Mouse (Mus musculus): ENCODE measurements around the gene Osbpl5. TPM values are rescaled to one million over a fixed set of nuclear protein-coding genes. Genes with fewer than 3 reads are reported as not detected.

The Osbpl5 gene
- 40.0 and 43.8 TPM in 2 replicates for polyA plus RNA-seq (2015; fragmentation: Nextera tagmentation; extraction: Ambion mirVana)

DNA sequence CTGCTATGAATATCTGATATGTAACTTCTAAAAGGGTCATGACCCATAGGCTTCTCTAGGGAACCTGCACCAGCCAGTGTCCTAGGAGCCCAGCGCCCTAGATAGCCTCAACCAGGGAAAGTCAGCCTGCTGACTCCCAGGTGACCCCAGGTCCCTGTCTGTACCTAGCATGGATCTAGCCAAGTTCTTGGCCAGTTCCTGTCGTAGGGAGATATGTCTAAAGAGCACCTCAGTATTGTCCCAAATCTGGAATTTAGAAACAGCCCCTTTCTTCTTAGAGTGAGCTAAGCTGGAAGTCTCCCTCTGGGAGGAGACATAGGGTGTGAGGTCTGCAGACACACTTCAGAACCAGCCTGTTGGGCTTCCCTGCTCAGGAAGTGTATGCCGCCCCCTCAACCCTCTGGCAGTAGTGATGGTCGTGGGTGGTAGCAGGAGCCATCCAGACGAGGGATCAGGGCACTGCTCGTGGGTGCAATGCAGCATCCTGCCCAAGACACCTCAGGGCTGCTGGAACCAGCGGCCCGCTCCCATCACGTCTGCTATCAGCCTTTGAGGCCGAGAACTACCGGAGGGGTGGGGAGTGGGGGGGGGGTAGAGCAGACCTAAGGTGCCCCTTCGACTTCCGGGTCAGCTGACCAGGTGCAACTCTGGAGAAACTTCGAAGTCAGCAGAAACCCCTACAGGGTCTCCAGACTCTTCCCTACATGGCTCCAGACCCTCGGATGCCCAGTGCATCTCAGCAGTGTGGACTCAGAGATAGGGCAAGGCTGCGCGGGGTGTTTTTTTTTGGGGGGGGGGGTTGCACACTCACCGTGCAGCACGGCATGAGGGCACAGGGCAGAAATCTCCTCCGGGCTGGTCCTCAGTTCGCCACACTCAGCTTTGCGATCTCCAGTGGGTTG is at the start of gene Osbpl5:
Gene Osbpl5, minus strand, starts transcription at position 861 of the 902 bp plus-strand sequence.
- no peaks in the 10 kb centered on the region for H3K9me3 ChIP-seq
- peak within 1 kb of the TSS; percentile 42 for H3K4me3 ChIP-seq
- peak within 1 kb of the TSS; percentile 79 for H3K4me2 ChIP-seq (replicated peaks)
- H3K27ac ChIP-seq, result no peak within 1 kb of the TSS
- peak within 1 kb of the TSS; percentile 61 for H3K9ac ChIP-seq
- H3K27me3 ChIP-seq, result peaks cover 20% of the 10 kb centered on the region
- peaks cover 14% of the 10 kb centered on the region for H3K4me1 ChIP-seq
- no peaks in the 10 kb centered on the region for H3K36me3 ChIP-seq
- no peak; the same call in none of the 2 replicates for ATAC-seq (ENCODE audit: low FRiP score, low read depth)
- WGBS, result 30% methylated on average over 22 of the region's 22 CpGs

DNA sequence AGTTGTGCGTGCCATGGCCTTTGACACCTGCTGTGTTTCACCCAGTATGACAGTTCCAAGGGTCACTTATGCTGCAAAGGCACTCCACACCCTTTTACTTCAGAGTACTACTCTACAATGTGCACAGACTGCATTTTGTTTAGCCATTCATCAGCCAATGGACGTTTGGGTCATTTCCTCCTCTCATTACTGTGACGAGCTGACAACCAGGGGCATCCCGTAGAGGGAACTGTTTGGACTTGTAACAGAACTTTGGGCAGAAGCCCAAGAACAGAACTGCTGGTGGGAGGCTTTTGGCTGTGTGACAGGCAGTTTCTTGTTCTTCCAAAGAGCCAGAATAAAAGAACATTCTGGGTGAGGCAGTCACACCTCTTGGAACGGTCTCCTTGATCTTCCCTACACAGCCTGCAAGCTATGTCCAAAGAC is 48.4 kb upstream of the Osbpl5 start:
- WGBS, result 77% methylated on average over 5 of the region's 5 CpGs
- Histone ChIP-seq H3K4me1 (no peaks in the 10 kb centered on the region), H3K27ac (no peak overlapping the region), H3K4me2 (replicated peaks) (no peak overlapping the region), H3K9me3 (no peaks in the 10 kb centered on the region), H3K4me3 (no peak overlapping the region), H3K36me3 (peaks cover 85% of the 10 kb centered on the region), H3K9ac (no peak overlapping the region), H3K27me3 (no peaks in the 10 kb centered on the region)
- ATAC-seq (ENCODE audit: low FRiP score, low read depth), result no peak

DNA sequence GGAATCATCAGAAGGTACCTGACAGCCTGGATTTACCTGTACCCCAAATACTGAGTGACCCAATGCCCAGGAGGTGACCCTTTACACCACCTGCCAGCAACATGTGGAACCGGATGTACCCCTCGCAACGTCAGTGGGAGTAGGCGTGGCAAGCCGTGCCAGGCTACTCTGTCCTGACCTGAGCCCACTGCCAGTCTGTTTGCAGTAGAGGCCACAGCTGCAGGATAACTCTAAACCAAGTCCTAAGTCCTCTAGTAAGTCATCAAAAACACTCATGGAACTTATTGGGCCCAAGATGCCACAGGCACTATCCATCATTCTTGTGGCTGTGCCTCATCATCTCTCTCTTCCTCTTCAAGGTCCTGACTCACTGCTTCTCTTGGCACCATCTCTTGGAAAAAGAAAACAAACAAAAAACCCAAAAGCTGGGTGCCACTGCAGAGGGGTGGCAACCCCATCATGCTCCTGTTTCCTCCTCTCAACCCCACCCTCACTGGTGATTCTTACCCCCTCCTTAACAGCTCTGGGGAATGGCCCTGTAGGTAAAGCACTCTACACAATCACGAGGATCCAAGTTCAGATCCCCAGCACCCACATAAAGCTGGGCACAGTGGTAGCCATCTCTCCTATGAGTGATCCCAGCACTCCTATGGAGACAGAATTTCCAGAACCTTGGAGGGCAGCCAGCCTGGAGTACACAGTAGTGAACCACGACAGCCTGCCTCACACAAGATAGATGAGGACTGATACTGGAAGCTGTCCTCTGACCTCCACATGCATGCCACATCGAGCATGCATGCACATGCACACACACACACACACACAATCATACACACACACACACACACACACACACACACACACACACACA is 44.6 kb upstream of the Osbpl5 start:
- no peaks in the 10 kb centered on the region for H3K4me1 ChIP-seq
- H3K27me3 ChIP-seq, result no peaks in the 10 kb centered on the region
- ATAC-seq (ENCODE audit: low FRiP score, low read depth), result no peak
- H3K27ac ChIP-seq, result no peak overlapping the region
- no peak overlapping the region for H3K9ac ChIP-seq
- H3K4me3 ChIP-seq, result no peak overlapping the region
- WGBS, result 85% methylated on average over 8 of the region's 8 CpGs
- peaks cover 90% of the 10 kb centered on the region for H3K36me3 ChIP-seq
- H3K4me2 ChIP-seq (replicated peaks), result no peak overlapping the region
- H3K9me3 ChIP-seq, result no peaks in the 10 kb centered on the region

DNA sequence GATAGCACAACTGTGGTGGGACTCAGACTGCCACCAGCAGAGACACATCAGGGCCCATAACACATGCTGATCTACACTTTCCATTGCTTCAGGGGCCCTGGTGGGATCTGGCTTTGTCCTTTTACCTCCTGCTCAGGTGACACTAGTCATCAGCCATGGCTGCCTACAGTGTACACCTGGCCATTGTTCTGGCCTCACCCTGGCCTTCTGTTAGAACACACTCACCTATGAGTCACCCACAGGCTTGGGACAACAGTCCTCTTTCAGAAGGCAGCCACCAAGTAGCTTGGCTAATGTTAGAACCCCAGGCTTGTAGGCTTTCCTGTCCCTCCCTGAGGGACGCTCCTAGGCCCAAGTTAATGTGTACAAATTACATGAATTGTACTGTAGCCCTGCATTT is 44.0 kb upstream of the Osbpl5 start:
- Histone ChIP-seq H3K4me1 (no peaks in the 10 kb centered on the region), H3K4me3 (no peak overlapping the region), H3K4me2 (replicated peaks) (no peak overlapping the region), H3K27ac (no peak overlapping the region), H3K9me3 (no peaks in the 10 kb centered on the region), H3K36me3 (peaks cover 90% of the 10 kb centered on the region), H3K9ac (no peak overlapping the region), H3K27me3 (no peaks in the 10 kb centered on the region)
- ATAC-seq (ENCODE audit: low FRiP score, low read depth), result no peak
- WGBS, result 93% methylated on average over 1 of the region's 1 CpGs

DNA sequence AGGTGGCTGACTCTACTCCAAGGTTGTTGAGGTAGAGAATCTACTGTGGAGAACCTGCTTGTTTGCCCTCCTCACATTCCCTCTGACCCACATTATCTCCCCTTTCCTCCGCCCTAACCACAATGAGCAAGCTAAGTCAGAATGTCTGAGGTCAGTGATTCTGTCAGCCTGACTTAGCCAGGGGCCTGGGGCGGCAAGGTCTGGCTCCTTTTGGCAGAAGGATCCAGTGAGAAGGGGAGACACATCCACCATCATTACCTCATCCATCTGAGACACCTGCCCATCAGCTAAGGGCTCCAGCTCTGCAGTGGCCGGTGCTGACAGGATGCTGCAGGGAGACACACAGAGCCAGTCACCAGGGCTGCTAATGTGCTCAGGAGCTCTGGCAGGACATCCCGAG is 42.0 kb upstream of the Osbpl5 start:
- H3K27me3 ChIP-seq, result no peaks in the 10 kb centered on the region
- no peak overlapping the region for H3K4me3 ChIP-seq
- ATAC-seq (ENCODE audit: low FRiP score, low read depth), result no peak
- H3K9ac ChIP-seq, result no peak overlapping the region
- no peak overlapping the region for H3K4me2 ChIP-seq (replicated peaks)
- no peak overlapping the region for H3K27ac ChIP-seq
- 92% methylated on average over 4 of the region's 4 CpGs for WGBS
- H3K36me3 ChIP-seq, result peaks cover 85% of the 10 kb centered on the region
- H3K4me1 ChIP-seq, result no peaks in the 10 kb centered on the region
- no peaks in the 10 kb centered on the region for H3K9me3 ChIP-seq

DNA sequence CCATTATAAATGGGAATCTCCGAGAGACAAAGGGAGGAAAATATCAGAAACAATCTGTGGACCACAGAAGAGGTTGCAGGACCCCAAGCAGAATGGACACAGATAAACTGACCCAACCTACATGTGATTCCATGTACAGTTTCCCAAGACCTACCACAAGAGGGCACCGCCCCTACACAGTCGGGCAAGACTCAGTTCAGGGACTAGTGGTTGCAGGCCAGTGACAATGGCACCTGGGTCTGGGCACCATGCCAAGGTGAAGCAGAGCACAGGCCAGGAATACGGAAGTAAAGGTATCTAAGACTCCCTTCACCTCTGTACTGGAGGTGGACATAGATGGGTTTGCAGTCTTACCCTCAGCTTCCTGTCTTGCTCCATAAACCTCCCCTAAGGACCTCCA is 36.3 kb upstream of the Osbpl5 start:
- H3K36me3 ChIP-seq, result peaks cover 32% of the 10 kb centered on the region
- no peak for ATAC-seq (ENCODE audit: low FRiP score, low read depth)
- no peaks in the 10 kb centered on the region for H3K9me3 ChIP-seq
- H3K9ac ChIP-seq, result no peak overlapping the region
- WGBS, result 59% methylated on average over 4 of the region's 4 CpGs
- H3K4me2 ChIP-seq (replicated peaks), result no peak overlapping the region
- no peak overlapping the region for H3K4me3 ChIP-seq
- no peaks in the 10 kb centered on the region for H3K27me3 ChIP-seq
- no peaks in the 10 kb centered on the region for H3K4me1 ChIP-seq
- no peak overlapping the region for H3K27ac ChIP-seq

DNA sequence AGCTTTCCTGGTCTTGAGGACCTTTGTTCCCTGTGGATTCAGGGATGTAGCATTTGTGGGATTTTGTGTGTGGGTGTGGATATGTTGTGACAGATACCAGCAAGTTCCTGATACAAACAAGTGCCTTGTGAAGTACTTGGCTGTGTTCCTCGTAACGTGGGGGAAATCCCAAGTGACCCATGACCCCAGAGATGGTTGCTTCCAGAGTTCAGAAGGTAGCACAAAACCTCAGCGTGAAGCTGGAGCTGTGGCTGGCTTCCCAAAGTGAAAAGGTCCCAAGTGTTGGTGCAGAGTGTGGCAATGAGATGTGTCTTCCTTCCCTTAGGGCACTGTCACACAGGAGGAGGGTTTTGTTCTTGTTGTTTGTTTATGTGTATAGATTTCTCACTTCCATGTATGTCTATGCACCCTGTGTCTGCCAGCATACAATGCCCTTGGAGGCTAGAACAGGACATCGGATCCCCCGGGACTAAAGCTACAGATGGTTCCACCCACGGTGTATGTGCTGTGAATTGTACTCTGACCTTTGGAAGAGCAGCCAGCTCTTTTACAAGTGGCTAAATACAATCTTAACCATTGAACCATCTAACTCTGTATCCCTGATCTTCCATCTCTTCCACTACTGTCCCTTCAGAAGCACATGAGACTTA is 35.7 kb upstream of the Osbpl5 start:
- Histone ChIP-seq H3K36me3 (peaks cover 26% of the 10 kb centered on the region), H3K4me3 (no peak overlapping the region), H3K9ac (no peak overlapping the region), H3K4me2 (replicated peaks) (no peak overlapping the region), H3K27ac (no peak overlapping the region), H3K4me1 (no peaks in the 10 kb centered on the region), H3K9me3 (no peaks in the 10 kb centered on the region), H3K27me3 (no peaks in the 10 kb centered on the region)
- WGBS, result 76% methylated on average over 6 of the region's 6 CpGs
- ATAC-seq (ENCODE audit: low FRiP score, low read depth), result no peak

DNA sequence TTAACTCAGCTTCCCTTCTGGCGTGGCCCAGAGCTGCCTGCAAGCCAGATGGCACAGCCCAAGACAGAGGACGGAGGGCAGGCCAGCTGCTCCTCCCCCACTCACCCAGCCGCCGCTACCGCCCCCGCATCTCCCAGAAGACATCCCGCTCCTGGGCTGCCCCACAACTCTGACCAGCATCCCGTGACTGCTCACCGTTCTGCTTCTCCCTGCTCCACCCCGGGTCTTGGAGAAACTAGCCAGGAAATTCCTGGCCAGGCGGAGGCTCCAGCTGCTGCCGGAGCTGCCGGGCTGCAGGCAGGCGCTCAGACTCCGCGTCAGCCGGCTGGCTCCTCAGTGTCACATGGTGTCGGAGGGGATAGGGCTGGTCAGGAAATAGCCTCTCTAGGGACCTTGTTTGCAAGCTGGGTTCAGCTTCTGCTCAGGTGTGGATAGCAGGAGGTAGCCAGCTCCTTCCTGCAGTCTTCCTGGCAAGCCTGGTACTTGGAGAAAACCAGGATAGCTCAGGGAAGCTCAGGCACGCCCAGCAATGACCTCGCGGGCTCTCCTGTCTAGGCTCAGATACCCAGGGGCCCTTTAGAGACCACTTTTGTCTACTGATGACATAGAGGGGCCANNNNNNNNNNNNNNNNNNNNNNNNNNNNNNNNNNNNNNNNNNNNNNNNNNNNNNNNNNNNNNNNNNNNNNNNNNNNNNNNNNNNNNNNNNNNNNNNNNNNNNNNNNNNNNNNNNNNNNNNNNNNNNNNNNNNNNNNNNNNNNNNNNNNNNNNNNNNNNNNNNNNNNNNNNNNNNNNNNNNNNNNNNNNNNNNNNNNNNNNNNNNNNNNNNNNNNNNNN is 27.4 kb upstream of the Osbpl5 start, which contains the start of gene Mrgpre:
Gene Mrgpre, minus strand, starts transcription at position 505 of the 834 bp plus-strand sequence.
- no peaks in the 10 kb centered on the region for H3K27me3 ChIP-seq
- 3% methylated on average over 21 of the region's 21 CpGs for WGBS
- peak within 1 kb of the TSS; percentile 47 for H3K4me3 ChIP-seq
- H3K9ac ChIP-seq, result peak within 1 kb of the TSS; percentile 67
- peak within 1 kb of the TSS; percentile 77 for H3K27ac ChIP-seq
- H3K4me1 ChIP-seq, result peaks cover 24% of the 10 kb centered on the region
- peak; percentile 87 for ATAC-seq (ENCODE audit: low FRiP score, low read depth)
- H3K9me3 ChIP-seq, result no peaks in the 10 kb centered on the region
- H3K36me3 ChIP-seq, result no peaks in the 10 kb centered on the region
- H3K4me2 ChIP-seq (replicated peaks), result peak within 1 kb of the TSS; percentile 72

DNA sequence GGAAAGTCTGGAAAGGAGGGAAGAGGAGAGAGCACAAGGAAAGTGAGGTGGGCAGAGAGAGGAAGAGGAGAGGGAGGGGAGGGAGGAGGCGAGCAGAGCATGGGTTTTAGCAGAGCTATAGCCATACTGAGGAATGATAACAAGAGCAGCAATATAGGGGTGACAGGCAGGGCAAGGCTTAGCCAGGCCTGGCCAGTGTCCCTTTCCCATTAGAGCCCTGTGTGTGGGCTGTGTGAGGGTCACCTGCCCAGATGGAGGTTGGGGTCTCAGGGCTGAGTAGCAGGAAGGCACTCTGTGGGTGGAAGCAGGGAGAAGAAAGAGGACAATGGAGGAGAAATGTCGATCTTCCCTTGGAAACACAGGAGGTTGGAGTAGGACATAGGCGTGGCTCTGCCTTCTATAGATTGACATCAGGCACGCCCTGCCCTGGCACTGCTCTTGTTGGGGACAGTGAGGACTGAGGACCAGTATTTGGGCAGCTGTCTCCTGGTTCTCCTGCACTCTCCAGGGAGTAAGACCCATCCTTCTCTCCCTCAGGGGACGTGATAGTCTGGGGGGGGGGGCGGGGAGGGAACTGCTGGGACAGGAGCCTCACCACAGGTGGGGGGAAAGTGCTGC is 26.7 kb upstream of the Osbpl5 start:
- Histone ChIP-seq H3K9ac (peak overlapping the region; percentile 67), H3K27me3 (no peaks in the 10 kb centered on the region)

DNA sequence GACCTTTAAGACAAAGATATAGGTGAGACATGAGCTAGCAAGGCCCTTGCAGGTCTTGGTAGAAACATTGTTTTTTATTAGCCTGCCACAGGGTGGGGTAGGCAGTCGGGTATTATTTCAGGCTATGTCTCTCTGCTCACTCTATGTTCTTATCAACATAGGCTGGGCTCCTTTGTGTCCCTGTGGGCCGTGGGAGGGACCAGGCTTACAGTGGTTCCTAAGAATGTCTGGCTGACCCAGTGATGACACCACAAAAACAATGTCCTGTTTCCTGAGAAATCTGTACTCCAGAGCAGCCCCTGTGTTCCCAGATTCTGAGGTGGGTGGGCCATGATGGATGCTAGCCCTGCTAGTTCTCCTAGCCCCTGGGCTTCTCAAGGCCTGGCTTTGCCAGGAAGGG is 20.6 kb upstream of the Osbpl5 start:
- 51% methylated on average over 2 of the region's 2 CpGs for WGBS
- no peak overlapping the region for H3K4me2 ChIP-seq (replicated peaks)
- no peaks in the 10 kb centered on the region for H3K27me3 ChIP-seq
- H3K9ac ChIP-seq, result no peak overlapping the region
- no peaks in the 10 kb centered on the region for H3K36me3 ChIP-seq
- H3K9me3 ChIP-seq, result no peaks in the 10 kb centered on the region
- no peak overlapping the region for H3K27ac ChIP-seq
- no peak overlapping the region for H3K4me3 ChIP-seq
- no peak for ATAC-seq (ENCODE audit: low FRiP score, low read depth)
- H3K4me1 ChIP-seq, result no peaks in the 10 kb centered on the region

More for the DNA sequence above, 26.7 kb upstream of the Osbpl5 start:
- Histone ChIP-seq H3K27ac (peak overlapping the region; percentile 77), H3K4me3 (peak overlapping the region; percentile 47), H3K4me1 (peaks cover 24% of the 10 kb centered on the region), H3K9me3 (no peaks in the 10 kb centered on the region), H3K36me3 (no peaks in the 10 kb centered on the region), H3K4me2 (replicated peaks) (peak overlapping the region; percentile 72)
- peak; percentile 25; the same call in 1 of the 2 replicates for ATAC-seq (ENCODE audit: low FRiP score, low read depth)
- WGBS, result 17% methylated on average over 4 of the region's 6 CpGs

DNA sequence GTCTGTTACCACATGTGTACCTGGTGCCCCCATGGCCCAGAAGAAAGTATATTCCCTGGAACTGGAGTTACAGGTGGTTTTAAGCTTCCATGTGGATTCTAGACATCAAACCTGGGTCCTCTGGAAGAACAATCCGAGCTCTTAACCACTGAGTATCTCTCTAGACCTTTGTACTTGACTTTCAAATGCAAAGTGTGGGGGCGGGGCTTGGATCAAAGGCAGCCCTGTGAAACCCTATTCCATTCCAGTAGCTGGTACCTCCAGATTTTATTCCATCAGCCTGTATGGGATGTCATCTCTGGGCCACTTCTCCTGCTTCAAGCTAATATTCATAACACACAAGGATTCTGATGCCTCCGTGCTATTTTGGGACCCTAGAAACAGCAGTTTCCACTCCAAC is 19.4 kb upstream of the Osbpl5 start:
- Histone ChIP-seq H3K9ac (no peak overlapping the region), H3K36me3 (no peaks in the 10 kb centered on the region), H3K27ac (no peak overlapping the region), H3K9me3 (no peaks in the 10 kb centered on the region), H3K27me3 (no peaks in the 10 kb centered on the region), H3K4me1 (no peaks in the 10 kb centered on the region), H3K4me2 (replicated peaks) (no peak overlapping the region), H3K4me3 (no peak overlapping the region)
- WGBS, result 26% methylated on average over 3 of the region's 3 CpGs
- ATAC-seq (ENCODE audit: low FRiP score, low read depth), result no peak
